Mouse (Mus musculus) retina, adult 2 months (tissue): Measurements from ENCODE around the gene Ap5s1.
"Not testable (repeated sequence)": the region's sequence is repeated elsewhere in the genome, so short reads cannot be mapped to it uniquely, and the experiment has no call there.

Experiments used
- DNase-seq: peaks from one replicate; pipeline ENCODE4 v3.0.0-alpha.2; 2012; ENCODE audit warnings: low read depth, low spot score

Gene Ap5s1

DNA sequence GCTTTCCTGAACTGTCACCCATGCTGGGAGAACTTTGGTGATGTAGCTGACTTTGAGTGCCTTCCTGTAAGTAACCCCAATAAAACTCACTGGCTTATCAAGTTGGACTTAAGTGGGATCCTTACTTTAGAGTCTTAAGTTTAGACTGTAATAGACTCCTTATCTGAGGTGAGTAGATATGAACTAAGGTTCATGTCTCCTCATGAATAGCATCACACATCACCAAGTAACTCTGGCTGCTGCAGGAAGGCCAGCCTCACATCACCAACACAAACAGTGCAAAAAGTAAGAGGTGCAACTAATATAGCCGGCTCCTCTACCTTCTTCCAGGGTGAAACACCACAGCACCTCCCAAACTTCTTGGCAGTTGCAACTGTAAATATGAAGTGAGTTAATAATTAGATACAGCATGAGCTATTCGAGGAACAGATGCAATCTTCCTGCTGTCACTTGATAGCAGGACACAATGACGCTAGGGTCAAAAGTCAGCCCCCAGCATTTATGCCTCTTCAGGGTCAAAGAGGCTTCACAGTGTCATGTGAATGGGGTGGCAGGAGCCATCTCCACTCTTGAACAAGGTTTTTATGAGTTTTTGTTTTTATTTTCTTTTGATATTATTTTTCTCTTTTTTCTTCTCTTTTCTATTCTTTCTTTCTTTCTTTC lies 15.1 kb downstream of the Ap5s1 start:
- no peak for DNase-seq

DNA sequence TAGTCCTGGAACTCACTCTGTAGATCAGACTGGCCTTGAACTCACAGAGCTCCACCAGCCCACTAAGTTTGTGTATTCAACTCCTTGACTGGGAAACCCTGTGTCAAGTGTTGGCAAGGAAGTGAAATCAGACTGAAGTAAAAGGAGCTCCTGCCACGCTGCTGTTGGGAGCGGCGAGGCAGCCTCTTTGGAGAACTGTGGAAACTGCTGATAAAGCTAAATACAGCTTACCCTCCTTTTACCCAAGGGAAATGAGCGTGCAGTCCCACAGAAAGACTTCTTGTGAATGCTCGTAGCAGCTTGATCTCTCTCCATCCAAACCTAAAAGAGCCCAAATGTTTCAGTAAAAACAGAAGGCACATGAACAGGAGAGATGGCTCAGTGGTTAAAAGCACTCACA lies 15.7 kb downstream of the Ap5s1 start:
- no peak for DNase-seq

DNA sequence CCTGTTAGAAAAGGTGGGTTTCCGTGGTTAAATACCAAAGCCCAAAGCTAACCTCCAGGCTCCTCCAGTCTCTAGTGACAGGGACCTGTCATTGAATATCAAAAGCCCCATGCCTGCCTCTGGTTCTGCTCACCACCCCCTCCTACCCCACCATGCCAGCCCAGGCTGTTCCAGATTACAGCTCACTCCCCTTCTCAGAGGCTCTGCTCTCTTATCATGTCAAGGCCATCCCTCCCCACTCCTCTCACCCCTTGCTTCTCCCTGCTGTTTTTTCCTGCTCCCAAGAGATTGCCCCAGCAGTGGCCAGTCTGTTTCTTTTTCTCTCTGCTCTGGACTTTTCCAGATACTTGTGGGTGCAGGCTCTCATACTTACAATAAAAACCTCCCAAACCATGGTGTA lies 16.7 kb downstream of the Ap5s1 start:
- DNase-seq, result no peak

DNA sequence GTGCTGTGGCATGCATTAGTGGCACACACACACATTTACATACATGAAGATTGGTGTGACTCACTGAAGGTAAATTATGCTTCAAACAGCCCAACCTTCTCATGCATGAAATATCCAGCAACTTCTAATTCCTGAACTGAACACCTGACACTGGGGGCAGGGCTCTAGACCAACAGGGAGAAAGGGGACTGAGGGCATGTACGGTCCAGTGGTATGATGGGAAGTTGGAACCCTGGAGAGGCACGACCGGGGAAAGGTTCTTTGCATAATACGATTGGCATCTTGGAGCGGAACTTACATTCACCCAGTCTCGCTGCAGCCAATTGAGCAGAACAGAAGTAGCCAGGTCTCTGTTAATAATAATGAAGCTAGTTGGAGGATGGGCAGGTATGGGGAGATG lies 18.3 kb downstream of the Ap5s1 start:
- no peak for DNase-seq

DNA sequence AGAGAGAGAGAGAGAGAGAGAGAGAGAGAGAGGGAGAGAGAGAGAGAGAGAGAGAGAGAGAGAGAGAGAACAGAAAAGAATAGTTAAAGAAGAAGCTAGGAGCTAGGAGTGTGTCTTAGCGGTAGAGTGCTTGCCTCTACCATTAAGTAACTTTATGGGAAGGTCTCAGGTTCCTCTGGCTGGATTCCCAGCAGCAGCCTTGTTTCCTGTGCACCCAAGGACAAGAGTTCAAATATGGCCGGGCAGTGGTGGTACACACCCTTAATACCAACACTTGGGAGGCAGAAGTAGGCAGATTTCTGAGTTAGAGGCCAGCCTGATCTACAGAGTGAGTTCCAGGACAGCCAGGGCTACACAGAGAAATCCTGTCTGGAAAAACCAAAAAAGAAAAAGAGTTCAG lies 19.8 kb downstream of the Ap5s1 start:
- DNase-seq, result not testable (repeated sequence)

DNA sequence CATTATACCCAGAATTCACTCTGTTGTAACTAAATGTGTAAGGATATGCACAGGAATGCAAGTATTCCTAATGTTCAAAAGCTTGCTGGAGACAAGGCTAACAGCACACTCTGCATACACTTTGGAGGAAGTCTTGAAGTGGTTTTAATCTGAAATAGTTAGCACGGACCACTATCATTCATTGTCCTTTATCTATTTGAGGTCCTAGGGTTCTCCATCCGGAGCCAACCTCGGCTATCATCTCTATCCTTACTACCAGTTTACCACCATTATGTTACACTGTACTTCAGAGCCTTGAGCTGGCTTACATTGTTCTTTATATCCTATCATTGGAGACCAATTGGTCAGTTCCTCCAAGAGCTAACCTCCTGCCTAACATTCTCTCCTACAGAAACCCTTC lies 20.4 kb downstream of the Ap5s1 start:
- no peak for DNase-seq

DNA sequence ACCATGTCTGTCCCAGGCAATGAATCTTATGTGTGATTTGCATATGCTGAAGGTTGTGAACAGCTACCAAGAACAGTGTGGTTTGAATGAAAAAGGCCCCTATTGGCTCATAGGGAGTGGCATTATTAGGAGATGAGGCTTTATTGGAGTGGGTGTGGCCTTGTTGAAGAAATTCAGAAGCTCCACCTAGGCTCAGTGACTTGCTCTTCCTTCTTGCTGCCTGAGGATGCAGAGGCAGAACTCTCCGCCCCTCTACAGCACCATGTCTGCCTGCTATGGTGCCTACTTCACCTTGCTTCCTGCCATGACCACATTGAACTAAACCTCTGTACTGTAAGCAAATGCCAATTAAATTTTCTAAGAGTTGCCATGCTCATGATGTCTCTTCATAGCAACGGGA lies 25.7 kb downstream of the Ap5s1 start:
- no peak for DNase-seq

DNA sequence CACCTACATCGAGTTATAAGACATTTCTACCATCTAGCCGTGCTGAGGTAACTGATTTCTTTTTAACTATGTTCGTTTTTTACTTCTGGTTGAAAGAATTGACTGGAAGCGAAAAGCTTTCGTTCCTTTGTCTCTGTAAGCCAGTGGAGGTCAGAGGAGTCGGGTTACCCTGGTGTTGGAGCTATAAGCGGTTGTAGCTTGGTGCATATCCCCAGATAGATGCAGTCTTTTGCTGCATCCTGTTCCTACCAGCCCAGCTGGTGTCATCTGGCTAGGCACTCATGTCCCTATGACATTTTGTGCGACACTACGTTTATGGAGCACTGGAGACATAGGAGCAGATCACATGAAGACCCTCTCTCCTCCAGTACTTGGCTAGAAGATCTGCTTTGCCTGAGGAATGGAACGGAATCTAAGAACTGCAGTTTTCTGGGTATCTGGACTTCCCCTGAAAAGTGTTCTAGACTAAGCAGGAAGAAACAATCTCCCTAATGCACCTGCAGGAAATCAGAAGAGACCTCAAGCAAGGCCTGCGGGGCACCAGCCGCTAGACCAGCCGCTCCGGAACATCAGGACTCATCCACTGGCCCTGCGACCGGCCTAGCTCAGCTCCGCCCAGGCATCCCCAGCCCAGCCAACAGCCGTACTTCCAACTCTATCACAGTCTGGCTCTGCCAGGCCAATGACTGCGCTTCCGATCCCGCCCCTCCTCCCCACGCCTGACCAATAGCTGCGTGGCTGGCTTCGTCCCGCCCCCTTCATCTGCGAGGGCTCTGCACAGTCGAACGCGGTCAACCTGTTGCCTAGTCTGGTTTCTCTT lies 26.6 kb downstream of the Ap5s1 start, which contains the start of gene Mavs:
Mavs (plus strand) TSS at position 757 of the 820 bp plus-strand sequence.
- peak; percentile 85 for DNase-seq

DNA sequence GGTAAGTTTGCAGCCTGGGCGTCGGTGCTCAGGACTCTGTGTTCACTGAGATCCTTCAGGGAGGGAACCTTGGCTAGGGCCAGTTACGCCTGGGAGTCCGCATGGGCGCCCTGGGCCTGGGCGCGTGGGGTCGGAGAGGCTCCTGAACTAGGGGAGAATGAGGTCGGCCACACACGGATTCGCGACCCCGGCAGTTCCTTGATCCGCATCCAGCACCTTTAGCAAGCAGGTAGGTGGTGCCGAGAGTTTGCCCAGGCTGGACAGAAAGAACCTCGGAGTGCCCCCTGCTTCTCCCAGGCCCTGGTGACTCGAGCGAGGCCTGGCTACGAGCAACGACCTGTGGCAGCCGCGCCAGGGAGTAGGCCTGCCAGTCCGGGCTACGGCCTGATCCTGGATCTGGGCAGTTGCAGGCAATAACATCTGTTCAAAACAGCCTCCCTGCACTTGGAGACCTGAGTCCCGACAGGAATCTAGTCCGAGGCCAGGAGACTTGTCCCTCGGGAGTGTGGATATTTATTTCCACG lies 27.3 kb downstream of the Ap5s1 start:
- no peak for DNase-seq

DNA sequence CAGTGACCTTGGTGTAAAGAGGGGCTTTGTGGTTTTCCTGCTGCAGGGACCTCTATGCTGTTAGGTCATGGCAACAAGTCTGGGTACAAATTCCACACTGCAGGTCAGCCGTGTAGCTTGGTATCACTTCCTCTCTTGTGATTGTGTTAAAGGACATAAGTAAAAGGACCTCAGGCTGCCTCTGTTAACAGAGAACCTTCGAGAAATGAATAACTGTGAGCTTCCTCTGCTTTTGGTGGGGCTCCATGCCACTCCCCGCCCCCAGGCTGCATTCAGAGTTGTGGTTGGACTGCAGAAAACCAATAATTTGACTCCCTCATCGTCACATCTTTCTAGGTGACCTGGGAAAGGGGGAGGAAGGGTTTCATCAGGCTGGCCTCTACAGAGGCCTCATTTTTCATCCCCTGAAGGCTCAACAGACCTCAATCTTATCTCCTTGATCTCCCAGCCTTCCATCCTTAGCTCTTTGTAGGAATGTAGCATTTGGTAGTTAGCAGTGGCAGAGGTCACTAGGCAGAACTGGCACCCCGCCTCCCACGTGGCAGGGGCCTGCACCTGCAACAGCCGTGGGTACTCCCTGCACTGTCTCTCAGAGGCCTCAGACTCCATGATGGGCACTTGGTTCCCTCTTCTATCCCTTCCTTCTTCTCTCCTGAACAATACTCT lies 28.2 kb downstream of the Ap5s1 start:
- no peak for DNase-seq

DNA sequence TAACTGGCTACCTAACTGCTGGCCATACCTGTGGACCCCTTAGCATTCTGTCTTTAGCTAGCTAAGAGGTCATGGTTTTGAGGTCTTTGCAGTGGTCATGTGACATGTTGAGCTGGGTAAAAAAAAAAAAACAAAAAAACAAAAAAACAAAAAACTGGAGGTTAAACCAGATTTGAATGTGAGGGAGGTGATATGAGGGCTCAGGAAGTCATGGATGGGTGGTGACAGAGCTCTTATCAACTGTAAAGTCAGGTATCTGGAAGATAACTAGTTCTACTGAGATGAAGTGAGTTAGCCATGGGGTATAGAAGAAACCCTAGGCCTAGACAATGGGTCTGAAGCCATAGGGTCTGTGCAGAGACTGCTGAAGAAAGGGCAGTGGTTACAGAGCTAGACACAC lies 35.3 kb downstream of the Ap5s1 start:
- DNase-seq, result no peak

DNA sequence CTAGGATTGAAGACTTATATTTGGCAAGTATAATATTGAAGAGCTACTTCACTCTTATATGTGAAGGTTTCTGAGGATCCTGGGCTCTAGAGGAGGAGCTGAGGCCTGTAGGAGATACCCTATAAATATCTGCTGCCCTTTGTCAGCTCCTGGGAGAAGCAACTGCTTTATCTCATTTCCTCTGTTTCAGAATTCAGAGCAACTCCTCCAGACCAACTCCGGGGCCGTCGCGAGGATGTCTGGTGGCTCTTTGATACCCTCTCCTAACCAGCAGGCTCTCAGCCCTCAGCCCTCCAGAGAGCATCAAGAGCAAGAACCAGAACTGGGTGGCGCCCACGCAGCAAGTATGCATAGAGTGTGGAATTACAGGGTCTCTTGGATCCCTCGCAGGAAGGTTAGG lies 36.1 kb downstream of the Ap5s1 start:
- no peak for DNase-seq

DNA sequence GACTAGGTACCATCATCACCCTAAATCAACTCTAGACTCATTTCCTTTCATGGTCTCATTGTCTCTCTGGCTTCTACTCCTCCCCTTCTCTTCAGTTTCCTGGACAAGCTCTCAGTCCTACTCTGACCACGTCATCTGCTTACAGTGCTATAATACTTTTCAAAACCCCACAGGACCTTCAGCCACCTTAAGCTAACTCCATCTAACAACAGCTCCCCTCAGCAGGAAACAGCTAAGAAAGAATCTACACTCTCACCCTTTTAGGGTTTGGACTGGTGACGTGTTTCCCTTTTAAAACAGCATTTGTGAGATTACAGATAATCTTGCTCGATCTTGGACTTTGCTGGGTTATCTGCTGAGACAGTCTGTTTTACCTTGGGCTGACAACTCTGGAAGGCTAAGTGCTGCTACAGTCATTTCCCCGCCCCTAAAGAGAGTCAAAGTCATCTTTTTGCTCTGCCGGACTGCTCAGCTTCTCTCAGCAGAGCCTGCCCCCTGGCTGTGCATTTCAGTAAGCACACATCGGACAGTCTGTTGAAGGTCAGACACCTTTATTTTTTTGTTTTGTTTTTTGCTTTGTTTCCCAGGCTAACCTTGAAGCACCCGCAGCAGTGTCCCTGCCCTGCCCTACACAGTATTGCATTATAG lies 46.9 kb downstream of the Ap5s1 start:
- no peak for DNase-seq

DNA sequence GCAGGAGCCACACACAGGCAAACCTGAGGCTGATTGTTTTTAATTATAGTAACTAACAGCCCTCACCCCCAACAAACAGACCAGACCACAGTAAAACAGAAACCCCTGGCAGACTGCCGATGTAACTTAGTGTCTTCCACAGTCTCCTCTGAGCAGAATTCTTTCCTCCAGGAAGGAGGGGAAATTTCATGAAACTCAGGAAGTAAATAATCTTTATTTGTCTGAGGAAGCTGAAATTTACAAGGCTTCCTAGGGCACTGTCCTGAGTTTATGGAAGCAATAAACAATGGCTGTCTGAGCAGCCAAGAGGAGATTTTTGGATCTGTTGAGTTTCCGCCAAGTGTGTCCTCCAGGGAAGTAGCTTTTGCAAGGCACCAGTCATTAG lies 47.4 kb downstream of the Ap5s1 start:
- DNase-seq, result no peak

DNA sequence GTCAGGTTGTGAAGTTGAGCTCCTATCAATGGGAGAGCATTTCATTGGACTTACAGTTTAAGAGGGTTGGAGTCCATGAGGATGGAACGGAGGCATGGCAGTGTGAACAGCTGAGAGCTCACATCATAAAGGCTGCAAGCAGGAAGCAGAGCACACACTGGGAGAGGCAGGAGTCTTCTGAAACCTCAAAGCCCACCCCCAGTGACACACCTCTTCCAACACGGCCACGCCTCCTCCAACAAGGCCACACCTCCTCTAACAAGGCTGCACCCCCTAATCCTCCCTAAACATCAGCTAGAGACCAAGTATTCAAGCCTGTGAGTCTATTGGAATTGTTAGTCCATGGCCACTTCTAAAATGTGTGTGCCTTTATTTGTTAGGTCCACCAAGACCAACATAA lies 48.9 kb downstream of the Ap5s1 start:
- DNase-seq, result no peak

DNA sequence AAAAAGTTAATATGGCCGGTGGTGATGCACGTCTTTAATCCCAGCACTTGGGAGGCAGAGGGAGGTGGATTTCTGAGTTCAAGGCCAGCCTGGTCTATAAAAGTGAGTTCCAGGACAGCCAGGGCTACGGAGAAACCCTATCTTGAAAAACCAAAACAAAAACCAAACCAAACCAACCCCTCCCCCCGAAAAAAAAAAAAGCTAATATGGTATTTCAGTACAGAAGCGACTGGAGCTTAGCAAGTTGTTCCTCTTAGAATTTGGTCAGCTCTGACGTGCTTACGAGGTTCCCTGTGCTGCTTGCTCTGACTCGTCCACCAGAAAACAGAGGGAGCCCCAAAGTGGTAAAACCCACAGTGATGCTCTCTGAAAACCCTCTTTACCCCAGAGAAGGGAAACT lies 51.8 kb downstream of the Ap5s1 start:
- DNase-seq, result no peak

DNA sequence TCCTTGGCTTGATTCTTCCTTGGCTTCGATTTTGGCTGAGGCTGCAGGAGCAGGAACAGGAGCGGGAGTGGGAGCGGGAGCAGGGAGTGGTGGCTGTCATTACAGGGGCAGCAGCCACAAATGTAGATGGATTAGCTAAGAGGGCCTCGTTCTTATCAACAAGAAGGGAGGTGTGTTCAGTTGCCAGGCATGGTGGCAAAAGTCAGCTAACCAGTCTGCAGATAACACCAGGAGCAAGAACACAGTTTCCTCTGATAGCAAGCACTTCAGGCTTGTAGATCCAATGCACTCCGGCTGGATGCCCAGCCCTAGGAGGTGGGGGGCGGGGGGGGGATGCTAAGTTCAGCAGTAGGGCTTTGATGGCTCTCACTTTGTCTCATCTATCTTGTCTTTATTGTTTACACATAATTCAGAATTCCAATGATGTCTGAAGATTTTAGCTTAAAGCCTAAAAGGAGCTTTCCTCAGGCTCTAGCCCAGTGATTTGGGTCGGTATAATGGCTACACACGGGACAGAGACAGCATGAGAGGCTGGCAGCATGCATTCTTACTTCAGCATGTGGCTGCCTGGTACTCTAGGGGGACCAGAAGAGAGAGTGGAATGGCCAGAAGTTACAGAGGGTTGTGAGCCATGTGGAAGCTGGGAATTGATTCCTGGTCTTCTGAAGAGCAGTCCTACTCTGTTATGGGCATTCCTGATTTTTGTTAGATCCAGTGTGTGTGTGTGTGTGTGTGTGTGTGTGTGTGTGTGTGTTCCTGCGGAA lies 53.8 kb downstream of the Ap5s1 start:
- DNase-seq, result no peak

DNA sequence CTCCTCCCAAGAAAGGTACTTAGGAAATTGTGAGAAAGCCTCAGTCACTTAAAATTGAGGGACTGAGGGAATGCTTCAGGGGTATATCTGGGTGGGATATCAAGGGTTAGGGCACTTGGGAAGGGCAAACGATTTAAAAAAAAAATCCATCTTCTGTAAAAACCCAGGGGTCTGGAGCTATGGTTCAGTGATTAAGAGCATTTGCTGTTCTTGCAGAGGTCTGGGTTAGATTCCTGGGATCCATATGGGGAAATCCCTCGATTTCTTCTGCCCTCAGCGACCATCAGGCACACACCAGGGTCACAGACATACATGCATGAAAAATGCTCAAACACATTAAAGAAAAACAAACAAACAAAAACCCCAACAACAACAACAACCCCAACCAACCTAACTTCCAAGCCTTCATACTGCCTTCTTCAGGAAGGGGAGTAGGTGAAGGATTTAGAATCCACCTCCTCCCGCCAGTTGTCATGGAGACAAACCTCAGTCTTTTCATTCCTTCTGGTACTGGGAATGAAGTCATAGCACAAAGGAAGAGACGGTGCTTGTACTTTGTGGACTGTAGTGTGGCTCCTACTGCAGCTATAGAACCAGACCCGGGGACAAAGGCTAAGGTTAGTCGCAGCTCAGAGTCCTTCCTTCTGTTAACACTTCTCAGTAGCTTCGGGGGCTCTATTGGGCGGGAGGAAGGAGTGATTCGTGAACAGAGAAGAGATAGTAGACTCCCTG lies 54.8 kb downstream of the Ap5s1 start:
- no peak for DNase-seq

DNA sequence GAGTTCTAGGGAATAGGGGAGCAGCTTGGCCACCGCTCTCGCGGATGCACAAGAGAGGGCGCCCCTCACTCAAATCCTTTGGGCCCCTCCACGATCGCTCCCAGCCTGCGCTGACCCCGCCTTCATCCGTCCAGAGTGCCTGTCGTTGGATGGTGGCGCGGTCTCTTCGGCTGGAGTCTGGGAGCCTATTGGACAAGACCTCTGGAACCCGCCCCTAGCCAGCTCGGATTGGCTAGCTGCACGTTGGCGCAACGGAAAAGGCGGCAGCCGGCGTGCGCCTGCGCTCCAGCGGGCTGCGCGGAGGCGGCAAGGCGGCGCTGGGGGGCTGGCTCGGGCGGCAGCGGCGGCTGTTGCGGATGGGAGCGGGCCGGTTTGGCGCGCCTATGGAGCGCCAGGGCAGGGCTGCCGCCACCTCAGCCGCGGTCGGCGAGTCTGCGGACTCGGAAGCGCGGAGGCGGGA lies 55.4 kb downstream of the Ap5s1 start, which contains the start of gene Pank2:
Pank2 (plus strand) TSS at position 283 of the 460 bp plus-strand sequence.
- DNase-seq, result peak; percentile 90
